Mouse (Mus musculus) right cerebral cortex, postnatal 4 days (tissue): Measurements from ENCODE around the gene Noc4l.

Source experiments
- DNase-seq: peaks from one replicate; pipeline ENCODE4 v3.0.0-alpha.2; 2022

Gene Noc4l

DNA sequence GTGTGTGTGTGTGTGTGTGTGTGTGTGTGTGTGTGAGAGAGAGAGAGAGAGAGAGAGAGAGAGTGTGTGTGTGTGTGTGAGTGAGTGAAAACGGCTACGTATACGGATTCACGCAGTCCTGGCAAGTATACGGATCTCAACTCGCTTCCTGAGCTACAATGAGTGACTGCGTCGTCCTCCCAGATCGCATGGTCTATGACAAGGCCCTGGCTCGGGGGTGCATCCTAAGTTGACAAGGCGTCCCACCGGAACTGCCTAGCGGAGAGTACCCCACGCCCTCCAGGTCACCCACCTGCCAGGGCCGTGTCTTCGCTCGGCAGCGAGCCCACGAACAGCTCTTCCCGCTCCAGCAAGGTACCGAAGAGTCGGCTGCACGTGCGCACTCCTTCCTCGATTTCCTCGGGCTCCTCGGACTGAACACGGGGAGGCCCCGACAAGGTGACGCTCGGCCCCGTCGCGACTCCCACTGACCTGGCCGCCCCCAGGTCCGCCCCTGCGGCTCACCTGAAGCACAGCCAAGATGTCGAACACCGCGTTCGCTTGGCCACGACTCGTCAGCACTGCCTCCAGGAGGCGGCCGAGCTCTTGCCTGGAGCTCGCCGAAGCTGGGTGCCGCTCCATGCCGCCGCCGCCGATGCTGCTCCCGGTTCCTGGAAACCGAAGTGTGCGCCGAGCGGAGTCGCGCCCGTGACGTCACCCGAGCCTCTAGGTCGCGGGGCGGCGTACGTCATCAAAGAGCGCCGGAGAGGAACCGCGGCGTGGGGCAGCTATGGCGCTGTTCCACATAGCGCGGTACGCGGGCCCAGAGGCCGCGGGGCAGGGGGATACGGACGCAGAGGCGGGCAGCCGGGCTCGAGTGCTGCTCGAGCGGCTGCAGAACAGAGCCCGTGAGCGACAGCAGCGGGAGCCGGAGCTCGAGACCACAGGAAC lies at the start of gene Noc4l, which contains the start of gene Ddx51:
Gene Noc4l, minus strand, starts transcription at position 699 of the 930 bp plus-strand sequence.
Gene Ddx51, plus strand, starts transcription at position 733 of the 930 bp plus-strand sequence.
- peak; percentile 99 for DNase-seq

GRCm38 (mm10) chr5:110698617-110699016 lies 45.4 kb upstream of the Noc4l start:
- DNase-seq, result no peak

DNA sequence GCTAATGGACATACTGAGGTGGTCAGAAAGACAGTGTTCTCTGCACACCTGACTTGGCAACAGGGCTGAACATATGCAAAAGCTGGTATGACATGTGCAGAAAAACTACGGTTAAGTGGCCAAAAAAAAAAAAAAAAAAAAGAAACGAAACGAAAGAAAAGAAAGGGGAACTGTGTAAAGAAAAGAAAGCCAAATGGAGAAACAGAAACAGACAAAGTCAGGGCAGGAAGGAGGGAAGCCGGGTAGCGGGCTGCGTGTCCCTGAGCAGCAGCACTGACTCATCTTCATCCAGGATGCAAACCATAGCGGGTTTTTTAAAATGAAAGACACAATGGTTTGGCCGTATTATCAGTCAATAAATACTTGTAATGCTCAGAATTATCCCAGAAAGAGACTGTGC lies 28.8 kb upstream of the Noc4l start:
- no peak for DNase-seq

- DNase-seq, result no peak
Measured at GRCm38 (mm10) chr5:110665486-110666121, 12.4 kb upstream of the Noc4l start.

- DNase-seq, result no peak
Measured at GRCm38 (mm10) chr5:110664750-110665269, 11.6 kb upstream of the Noc4l start.

DNA sequence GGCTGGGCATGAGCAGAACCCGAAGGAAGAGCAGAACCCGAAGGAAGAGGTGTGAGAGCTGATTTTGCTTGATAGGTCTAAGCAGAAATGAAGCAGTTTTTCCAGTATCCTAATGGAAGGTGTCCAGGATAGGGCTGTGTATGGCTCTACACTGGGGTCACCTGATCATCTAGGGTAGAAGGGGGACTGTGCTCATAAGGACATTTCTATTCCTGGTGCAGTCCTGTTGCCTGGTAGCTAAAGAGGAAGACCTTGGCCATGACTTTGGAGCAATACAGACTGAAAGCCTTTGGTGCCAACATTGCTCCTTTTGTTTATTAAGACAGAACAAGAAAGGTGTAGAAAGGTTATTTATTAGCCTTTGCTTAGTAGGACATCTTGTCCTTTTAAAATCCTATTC lies 10.8 kb upstream of the Noc4l start:
- no peak for DNase-seq

DNA sequence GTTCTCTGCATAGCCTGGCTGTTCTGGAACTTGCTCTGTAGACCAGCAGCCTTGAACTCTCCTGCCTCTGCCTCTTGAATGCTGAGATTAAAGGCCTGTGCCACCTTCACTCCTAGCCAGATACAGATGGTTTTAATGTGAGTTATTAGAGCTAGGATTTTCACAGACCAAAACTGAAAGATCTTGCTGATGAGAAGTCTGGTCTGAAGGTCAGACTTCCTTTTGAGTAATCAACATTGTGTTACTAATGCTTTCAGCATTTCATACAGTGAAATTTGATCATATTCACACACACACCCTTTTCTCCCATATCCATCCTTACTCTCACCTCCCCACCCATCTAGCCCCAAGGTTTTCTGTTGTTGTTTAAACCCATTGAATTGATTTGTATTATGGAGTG lies 6.5 kb upstream of the Noc4l start:
- no peak for DNase-seq

GRCm38 (mm10) chr5:110653686-110654085 lies 469 bp upstream of the Noc4l start:
- no peak for DNase-seq

GRCm38 (mm10) chr5:110646377-110646776 lies 6.8 kb downstream of the Noc4l start:
- DNase-seq, result no peak

GRCm38 (mm10) chr5:110639459-110639858 lies 13.8 kb downstream of the Noc4l start:
- DNase-seq, result peak; percentile 62

DNA sequence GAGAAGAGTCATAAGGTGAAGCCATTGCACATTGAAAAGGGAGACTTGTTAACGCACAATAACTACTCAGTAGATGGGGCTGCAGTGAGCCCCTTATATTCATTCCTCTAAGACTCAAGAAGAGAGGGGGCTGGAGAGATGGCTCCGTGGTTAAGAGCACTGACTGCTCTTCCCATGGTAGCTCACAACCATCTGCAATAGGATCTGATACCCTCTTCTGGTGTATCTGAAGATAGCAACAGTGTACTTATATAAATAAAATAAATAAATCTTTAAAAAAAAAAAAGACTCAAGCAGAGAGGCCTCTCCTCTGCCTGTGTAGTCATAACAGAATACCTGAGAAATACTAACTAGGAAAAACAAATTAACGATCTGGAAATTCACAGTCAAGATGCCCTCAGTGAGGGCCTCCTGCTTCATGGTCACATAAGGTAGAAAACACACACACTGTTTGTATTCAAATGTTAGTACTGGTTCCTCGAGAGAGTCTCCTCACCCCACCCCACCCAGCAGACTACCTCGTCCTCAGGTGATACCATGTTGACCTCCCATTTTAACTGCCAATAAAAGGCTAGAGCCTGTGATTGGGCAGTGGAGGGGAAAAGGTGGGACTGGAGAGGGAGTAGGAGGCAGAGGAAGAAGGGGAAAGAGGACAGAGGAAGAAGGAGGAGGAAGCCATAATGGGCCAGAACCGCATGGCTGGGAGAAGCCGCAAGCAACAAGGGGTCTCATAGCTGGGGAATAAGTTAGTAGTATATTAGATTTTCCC lies 14.7 kb downstream of the Noc4l start:
- DNase-seq, result no peak

GRCm38 (mm10) chr5:110635951-110636707 lies 17.1 kb downstream of the Noc4l start:
- no peak for DNase-seq

GRCm38 (mm10) chr5:110629525-110630120 lies 23.6 kb downstream of the Noc4l start:
- DNase-seq, result no peak

DNA sequence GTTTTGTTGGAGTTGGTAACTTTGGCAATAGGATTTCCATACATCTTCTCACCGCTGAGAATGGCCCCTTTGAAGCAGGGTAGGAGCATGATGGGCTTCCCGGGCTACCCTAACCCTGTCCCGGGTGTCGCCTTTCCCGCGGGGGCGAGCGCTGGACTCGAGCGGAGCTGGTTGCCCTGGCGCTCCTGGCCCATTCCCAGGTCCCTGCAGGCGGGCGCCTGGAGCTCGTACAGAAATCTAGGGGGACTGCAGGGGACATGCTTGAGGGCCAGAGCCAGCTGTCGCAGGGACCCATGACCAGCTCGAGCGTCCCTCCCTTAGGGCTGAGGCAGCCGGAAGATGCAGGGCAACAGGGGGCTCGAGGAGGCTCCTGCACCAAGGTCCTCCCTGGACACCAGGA lies 25.1 kb downstream of the Noc4l start:
- DNase-seq, result no peak

DNA sequence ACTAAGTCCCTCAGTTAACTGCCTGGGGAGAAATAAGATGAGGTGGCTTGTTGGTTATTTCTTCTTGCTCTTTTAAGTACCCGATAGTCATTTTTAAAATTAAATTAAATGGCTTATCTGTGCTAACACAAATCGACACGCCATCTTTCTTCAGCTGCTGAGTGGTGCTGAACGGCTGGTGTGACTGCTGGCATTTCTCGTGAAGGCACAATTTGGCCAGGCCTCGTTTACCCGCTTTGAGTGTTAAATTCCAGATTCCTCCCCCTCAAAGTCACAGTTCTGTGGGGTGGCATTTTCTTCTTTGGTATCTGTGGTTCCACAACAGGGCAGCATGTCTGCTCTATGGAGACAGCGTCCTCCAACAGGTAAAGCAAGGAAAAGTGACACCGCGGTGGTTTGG lies 25.9 kb downstream of the Noc4l start:
- DNase-seq, result no peak

DNA sequence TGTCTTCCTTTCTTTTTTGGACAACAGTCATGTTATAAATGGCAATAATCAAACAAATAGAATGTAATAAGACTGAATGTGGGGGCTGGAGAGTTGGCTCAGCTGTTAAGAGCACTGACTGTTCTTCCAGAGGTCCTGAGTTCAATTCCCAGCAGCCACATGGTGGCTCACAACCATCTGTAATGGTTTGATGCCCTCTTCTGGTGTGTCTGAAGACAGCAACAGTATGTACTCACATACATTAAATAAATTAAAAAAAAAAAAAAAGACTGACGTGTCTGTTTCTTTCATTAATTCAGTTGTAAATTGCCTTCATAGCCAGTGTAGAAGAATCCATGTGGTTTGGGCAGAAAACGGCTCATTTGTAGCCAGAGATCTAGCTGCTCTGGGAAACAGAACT lies 28.9 kb downstream of the Noc4l start:
- no peak for DNase-seq

DNA sequence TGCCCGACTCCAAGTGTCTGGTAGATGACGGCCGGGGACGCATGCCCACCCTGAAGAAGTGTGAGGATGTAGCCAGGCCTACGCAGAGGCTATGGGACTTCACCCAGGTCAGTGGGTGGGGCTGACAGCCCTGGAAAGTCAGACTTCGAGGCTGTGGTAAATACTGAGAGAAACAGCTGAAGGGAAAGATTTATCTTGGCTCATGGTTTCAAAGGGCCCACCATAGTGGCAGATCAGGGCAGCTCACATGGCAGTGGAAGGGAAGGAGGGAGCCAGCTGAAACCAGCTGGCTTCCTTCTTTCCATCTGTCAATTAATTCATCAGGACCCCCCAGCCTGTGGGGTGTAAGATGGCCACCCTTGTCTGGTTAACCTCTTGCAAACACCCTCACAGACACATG lies 34.0 kb downstream of the Noc4l start:
- DNase-seq, result no peak

GRCm38 (mm10) chr5:110611435-110612158 lies 41.6 kb downstream of the Noc4l start:
- DNase-seq, result no peak

GRCm38 (mm10) chr5:110610484-110610883 lies 42.7 kb downstream of the Noc4l start:
- no peak for DNase-seq

GRCm38 (mm10) chr5:110609868-110610267 lies 43.3 kb downstream of the Noc4l start:
- DNase-seq, result no peak

GRCm38 (mm10) chr5:110609425-110609824 lies 43.8 kb downstream of the Noc4l start:
- no peak for DNase-seq
